ENCODE assay signal across 21 mouse cellular contexts in the genomic region with DNA sequence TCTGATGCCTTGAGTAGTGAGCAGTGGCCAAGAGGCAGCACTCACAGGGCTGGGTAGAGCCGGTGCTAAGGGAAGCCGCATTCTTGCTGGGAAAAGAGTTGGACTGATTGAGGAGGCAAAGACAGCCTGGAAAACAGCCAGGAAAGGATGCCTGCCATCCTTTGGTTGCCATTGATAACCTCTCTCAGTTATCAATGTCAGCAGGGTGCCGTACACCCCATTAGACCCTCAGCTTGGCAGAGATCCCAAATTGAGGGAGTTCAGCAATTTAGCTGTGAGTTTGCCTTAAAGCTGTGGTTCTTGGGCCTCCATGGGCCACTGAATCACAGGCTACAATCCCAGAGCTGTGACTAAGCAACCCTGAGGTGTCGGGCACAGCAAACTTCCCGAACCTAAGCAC. TPM values are rescaled to one million over a fixed set of nuclear protein-coding genes. Genes with fewer than 3 reads are reported as not detected.
DNase-seq lines count a peak whose midpoint lies in the region; ATAC-seq and TF ChIP-seq lines count a peak whose summit lies in the region.
"Had no signal": no experiment of that assay in that cellular context is flagged by ENCODE, and none has a peak within 500 bp of the region (broad histone marks: within the 10 kb centered on the region; RNA-seq: fewer than 3 reads in every experiment).

No protein-coding gene starts in this region.

- peak; percentile 15 for DNase-seq in cerebellum, adult 11-12 months
- DNase-seq in cerebellum, adult 11 months = no peak
- DNase-seq in heart, postnatal 25 days (ENCODE audit: low spot score) = no peak
- DNase-seq in G1E (ENCODE audit: low spot score) = peak; percentile 40
- no peak for DNase-seq in left cerebral cortex, adult 18-20 months (ENCODE audit: low spot score in 2 of 2)
- no peak for DNase-seq in limb, embryonic 10.5 days (ENCODE audit: low spot score)
- DNase-seq: adrenal gland, postnatal 25 days; cerebellum, adult 18-20 months; cerebellum, postnatal 25 days; embryo, embryonic 11 days; gastrocnemius, adult 2 months; kidney, adult 9 months; kidney, postnatal 36 days; midbrain, embryonic 14.5 days; thymus, postnatal 25 days had no signal

- WGBS in heart, embryonic 16.5 days = 30% methylated on average over 5 of the region's 5 CpGs
- 58% methylated on average over 5 of the region's 5 CpGs for WGBS in liver, embryonic 16.5 days (ENCODE audit: insufficient replicate concordance)
- 96% methylated on average over 5 of the region's 5 CpGs for WGBS in limb, embryonic 10.5 days

- no peak overlapping the region for H3K4me3 ChIP-seq in heart, embryonic 16.5 days (ENCODE audit: low read length)
- H3K4me3 ChIP-seq in G1E (ENCODE audit: low read depth, low read length) = no peak overlapping the region
- no peak overlapping the region for H3K4me3 ChIP-seq in liver, embryonic 16.5 days (ENCODE audit: low read depth, low read length)
- no peak overlapping the region for H3K4me3 ChIP-seq in limb, embryonic 10.5 days
- H3K4me3 ChIP-seq: forebrain, embryonic 10.5 days; gastrocnemius, adult 2 months; limb, embryonic 15.5 days had no signal

- no peak for ATAC-seq in heart, embryonic 16.5 days (replicated peaks; ENCODE audit: extremely low read depth, insufficient read depth, low FRiP score)
- ATAC-seq in G1E (ENCODE audit: extremely low read depth, insufficient number of reproducible peaks, low FRiP score, poor library complexity, severe bottlenecking) = no peak
- ATAC-seq in liver, embryonic 16.5 days (ENCODE audit: low read depth) = no peak
- ATAC-seq: lung, postnatal 0 days had no signal

- no peak overlapping the region for H3K4me2 ChIP-seq in heart, embryonic 16.5 days (ENCODE audit: low read depth, low read length)
- no peak overlapping the region for H3K4me2 ChIP-seq in liver, embryonic 16.5 days (ENCODE audit: low read depth, low read length)
- H3K4me2 ChIP-seq: limb, embryonic 15.5 days had no signal

- H3K27ac ChIP-seq in heart, embryonic 16.5 days (ENCODE audit: low read length) = peak overlapping the region; percentile 61
- H3K27ac ChIP-seq in liver, embryonic 16.5 days (ENCODE audit: low read length) = peak overlapping the region; percentile 42
- no peak overlapping the region for H3K27ac ChIP-seq in limb, embryonic 10.5 days
- H3K27ac ChIP-seq: forebrain, embryonic 10.5 days; gastrocnemius, adult 2 months; limb, embryonic 15.5 days had no signal

- H3K36me3 ChIP-seq in heart, embryonic 16.5 days (ENCODE audit: control insufficient read depth, insufficient read depth) = peaks cover 64% of the 10 kb centered on the region
- peaks cover 99% of the 10 kb centered on the region for H3K36me3 ChIP-seq in G1E (replicated peaks)
- peaks cover 66% of the 10 kb centered on the region for H3K36me3 ChIP-seq in liver, embryonic 16.5 days (ENCODE audit: control insufficient read depth, insufficient read depth)
- peaks cover 100% of the 10 kb centered on the region for H3K36me3 ChIP-seq in limb, embryonic 10.5 days

- no peak overlapping the region for H3K9ac ChIP-seq in heart, embryonic 16.5 days (ENCODE audit: low read length)
- H3K9ac ChIP-seq in liver, embryonic 16.5 days (ENCODE audit: low read depth, low read length) = no peak overlapping the region
- H3K9ac ChIP-seq: limb, embryonic 15.5 days had no signal

- peaks cover 36% of the 10 kb centered on the region for H3K4me1 ChIP-seq in heart, embryonic 16.5 days (ENCODE audit: control insufficient read depth, insufficient read depth, low read length)
- H3K4me1 ChIP-seq in G1E (ENCODE audit: insufficient read depth, low read depth, low read length) = peaks cover 41% of the 10 kb centered on the region
- peaks cover 43% of the 10 kb centered on the region for H3K4me1 ChIP-seq in liver, embryonic 16.5 days (ENCODE audit: control insufficient read depth, low read depth, low read length)
- H3K4me1 ChIP-seq in limb, embryonic 10.5 days = no peaks in the 10 kb centered on the region
- H3K4me1 ChIP-seq: forebrain, embryonic 10.5 days; limb, embryonic 15.5 days had no signal

- H3K9me3 ChIP-seq in heart, embryonic 16.5 days (replicated peaks; ENCODE audit: control insufficient read depth, low read length) = peaks cover 7% of the 10 kb centered on the region
- peaks cover 18% of the 10 kb centered on the region for H3K9me3 ChIP-seq in G1E (replicated peaks)
- H3K9me3 ChIP-seq in liver, embryonic 16.5 days (replicated peaks; ENCODE audit: control insufficient read depth, low read length) = peaks cover 4% of the 10 kb centered on the region
- H3K9me3 ChIP-seq in limb, embryonic 10.5 days (replicated peaks) = peaks cover 4% of the 10 kb centered on the region; the same call in 1 of the 2 replicates

- TF ChIP-seq CTCF in G1E (IDR thresholded peaks at IDR 0.05; ENCODE audit: low read depth, low read length) = no peak

- intact Hi-C loops in heart, postnatal 25 days (cut with DNase I) = no loop called here

- no peaks in the 10 kb centered on the region for H3K27me3 ChIP-seq in heart, embryonic 16.5 days (ENCODE audit: control insufficient read depth, insufficient read depth, low read length)
- H3K27me3 ChIP-seq in G1E (ENCODE audit: insufficient read depth, low read length) = peaks cover 4% of the 10 kb centered on the region; the same call in 1 of the 2 replicates
- H3K27me3 ChIP-seq in liver, embryonic 16.5 days (ENCODE audit: control insufficient read depth, insufficient read depth, low read depth, low read length) = no peaks in the 10 kb centered on the region
- H3K27me3 ChIP-seq in limb, embryonic 10.5 days (ENCODE audit: low read depth, poor library complexity, severe bottlenecking) = no peaks in the 10 kb centered on the region
- H3K27me3 ChIP-seq: limb, embryonic 15.5 days had no signal

RNA-seq across cellular contexts. Expression of gene Shisa8, which starts 31.5 kb away (rescaled TPM):
- polyA plus RNA-seq in heart, embryonic 16.5 days (2015; fragmentation: Nextera tagmentation; extraction: Ambion mirVana) = 0.15 and 0.32 TPM in 2 replicates
- total RNA-seq in heart, postnatal 25 days (2021) = under 1 TPM; 0.13 to 0.20 TPM
- total RNA-seq in G1E (2014; fragmentation: Nextera tagmentation) (not detected in 2 replicates), G1E (2017) (0.05 TPM in 1 of 2 replicates, not detected in the other)
- not detected in 2 replicates for polyA plus RNA-seq in G1E (2012)
- polyA plus RNA-seq in liver, embryonic 16.5 days (2015; fragmentation: Nextera tagmentation; extraction: Ambion mirVana) = 0.11 TPM in 2 replicates
- total RNA-seq in left cerebral cortex, adult 18-20 months (2021) = 1 to 10 TPM; 2.6 to 3.0 TPM
- 0.15 TPM in 1 of 2 replicates, not detected in the other for polyA plus RNA-seq in limb, embryonic 10.5 days (2016; fragmentation: Nextera tagmentation; extraction: Ambion mirVana)
- total RNA-seq: gastrocnemius, adult 2 months; megakaryocyte, adult 5-6 weeks had no signal

RNA-seq across cellular contexts. Expression of gene Srebf2, which starts 34.1 kb away (rescaled TPM):
- polyA plus RNA-seq in heart, embryonic 16.5 days (2015; fragmentation: Nextera tagmentation; extraction: Ambion mirVana) = 91.6 and 92.0 TPM in 2 replicates
- total RNA-seq in heart, postnatal 25 days (2021) = 10 to 100 TPM; 20.5 to 21.8 TPM
- 97.6 and 164 TPM in 2 replicates for total RNA-seq in G1E (2014; fragmentation: Nextera tagmentation)
- 42.5 and 48.5 TPM in 2 replicates for total RNA-seq in G1E (2017)
- polyA plus RNA-seq in G1E (2012) = 440 and 648 TPM in 2 replicates
- 51.9 and 53.2 TPM in 2 replicates for polyA plus RNA-seq in liver, embryonic 16.5 days (2015; fragmentation: Nextera tagmentation; extraction: Ambion mirVana)
- 100 to 1,000 TPM; 213 to 223 TPM for total RNA-seq in left cerebral cortex, adult 18-20 months (2021)
- polyA plus RNA-seq in limb, embryonic 10.5 days (2016; fragmentation: Nextera tagmentation; extraction: Ambion mirVana) = 182 and 190 TPM in 2 replicates

RNA-seq across cellular contexts. Expression of gene Tnfrsf13c, which starts 43.0 kb away (rescaled TPM):
- polyA plus RNA-seq in heart, embryonic 16.5 days (2015; fragmentation: Nextera tagmentation; extraction: Ambion mirVana) = 0.18 TPM in 1 of 2 replicates, not detected in the other
- under 1 TPM in 1 of 2 experiments, not detected in 1; 0.36 TPM for total RNA-seq in heart, postnatal 25 days (2021)
- 1.6 and 2.4 TPM in 2 replicates for total RNA-seq in G1E (2014; fragmentation: Nextera tagmentation)
- total RNA-seq in G1E (2017) = 0.71 and 1.2 TPM in 2 replicates
- 0.18 and 0.65 TPM in 2 replicates for polyA plus RNA-seq in G1E (2012)
- polyA plus RNA-seq in liver, embryonic 16.5 days (2015; fragmentation: Nextera tagmentation; extraction: Ambion mirVana) = 0.40 and 0.93 TPM in 2 replicates
- total RNA-seq in left cerebral cortex, adult 18-20 months (2021) = under 1 TPM; 0.26 to 0.49 TPM
- 0.15 and 0.33 TPM in 2 replicates for polyA plus RNA-seq in limb, embryonic 10.5 days (2016; fragmentation: Nextera tagmentation; extraction: Ambion mirVana)
- total RNA-seq: gastrocnemius, adult 2 months had no signal
- polyA plus RNA-seq: forebrain, embryonic 10.5 days; midbrain, embryonic 14.5 days had no signal

RNA-seq across cellular contexts. Expression of gene Ccdc134, which starts 53.4 kb away (rescaled TPM):
- polyA plus RNA-seq in heart, embryonic 16.5 days (2015; fragmentation: Nextera tagmentation; extraction: Ambion mirVana) = 9.9 and 11.7 TPM in 2 replicates
- 1 to 10 TPM; 4.4 to 6.4 TPM for total RNA-seq in heart, postnatal 25 days (2021)
- total RNA-seq in G1E (2014; fragmentation: Nextera tagmentation) (9.0 and 16.7 TPM in 2 replicates), G1E (2017) (29.7 and 31.7 TPM in 2 replicates)
- 5.5 and 13.9 TPM in 2 replicates for polyA plus RNA-seq in G1E (2012)
- polyA plus RNA-seq in liver, embryonic 16.5 days (2015; fragmentation: Nextera tagmentation; extraction: Ambion mirVana) = 5.3 and 5.5 TPM in 2 replicates
- 10 to 100 TPM; 11.1 to 12.6 TPM for total RNA-seq in left cerebral cortex, adult 18-20 months (2021)
- 22.8 and 23.6 TPM in 2 replicates for polyA plus RNA-seq in limb, embryonic 10.5 days (2016; fragmentation: Nextera tagmentation; extraction: Ambion mirVana)

Comparison
In these comparisons a context has a peak if more than half of its experiments do, and no peak if none do; other contexts are left out.
1. DNase-seq: peak in cerebellum, adult 11-12 months (single experiment) and G1E (single experiment); none in cerebellum, adult 11 months (single experiment), heart, postnatal 25 days (single experiment), left cerebral cortex, adult 18-20 months (0 of 2) and limb, embryonic 10.5 days (single experiment).